Mouse (Mus musculus): ENCODE data around the gene Icosl. TPM values are rescaled to one million over a fixed set of nuclear protein-coding genes. Genes with fewer than 3 reads are reported as not detected.
A peak's percentile ranks its signal among the peaks of the same experiment; 100 is the strongest.
"Not testable (repeated sequence)": the region's sequence is repeated elsewhere in the genome, so short reads cannot be mapped to it uniquely, and the experiment has no call there.

Gene Icosl
- polyA plus RNA-seq, 2 experiments from 2014 or later: 5.5 to 9.3 TPM

GRCm38 (mm10) chr10:78077862-78078261 lies 8.8 kb downstream of the Icosl start:
- no peak for ATAC-seq

- ATAC-seq: peak; percentile 16
Observed at GRCm38 (mm10) chr10:78078276-78078675, 9.2 kb downstream of the Icosl start.

GRCm38 (mm10) chr10:78079955-78080591 lies 11.0 kb downstream of the Icosl start:
- ATAC-seq: no peak

- ATAC-seq: no peak
Observed at GRCm38 (mm10) chr10:78084073-78084472, 15.0 kb downstream of the Icosl start.

- ATAC-seq: no peak
Observed at GRCm38 (mm10) chr10:78085711-78086110, 16.6 kb downstream of the Icosl start.

GRCm38 (mm10) chr10:78086444-78087061 lies 17.5 kb downstream of the Icosl start:
- peak; percentile 74 for ATAC-seq

GRCm38 (mm10) chr10:78087101-78087511 lies 18.0 kb downstream of the Icosl start:
- ATAC-seq: peak; percentile 73

GRCm38 (mm10) chr10:78090246-78090645 lies 21.1 kb downstream of the Icosl start:
- no peak for ATAC-seq

GRCm38 (mm10) chr10:78090706-78091491 lies 21.8 kb downstream of the Icosl start:
- no peak for ATAC-seq

GRCm38 (mm10) chr10:78091865-78092724 lies 23.0 kb downstream of the Icosl start:
- no peak for ATAC-seq

GRCm38 (mm10) chr10:78092725-78093029 lies 23.6 kb downstream of the Icosl start:
- peak; percentile 65 for ATAC-seq

GRCm38 (mm10) chr10:78095221-78095620 lies 26.1 kb downstream of the Icosl start:
- no peak for ATAC-seq

GRCm38 (mm10) chr10:78095954-78096931 lies 27.1 kb downstream of the Icosl start:
- ATAC-seq: no peak

- ATAC-seq: not testable (repeated sequence)
Observed at GRCm38 (mm10) chr10:78099860-78100259, 30.8 kb downstream of the Icosl start.

GRCm38 (mm10) chr10:78100989-78101780 lies 32.1 kb downstream of the Icosl start:
- no peak for ATAC-seq

GRCm38 (mm10) chr10:78104555-78105490 lies 35.7 kb downstream of the Icosl start:
- ATAC-seq: no peak

GRCm38 (mm10) chr10:78105548-78105947 lies 36.4 kb downstream of the Icosl start:
- ATAC-seq: no peak

- no peak for ATAC-seq
Observed at GRCm38 (mm10) chr10:78114521-78115092, 45.5 kb downstream of the Icosl start.

- ATAC-seq: no peak
Observed at GRCm38 (mm10) chr10:78115153-78115552, 46.1 kb downstream of the Icosl start.
